ENCODE assay signal across 13 mouse cellular contexts in the genomic region with DNA sequence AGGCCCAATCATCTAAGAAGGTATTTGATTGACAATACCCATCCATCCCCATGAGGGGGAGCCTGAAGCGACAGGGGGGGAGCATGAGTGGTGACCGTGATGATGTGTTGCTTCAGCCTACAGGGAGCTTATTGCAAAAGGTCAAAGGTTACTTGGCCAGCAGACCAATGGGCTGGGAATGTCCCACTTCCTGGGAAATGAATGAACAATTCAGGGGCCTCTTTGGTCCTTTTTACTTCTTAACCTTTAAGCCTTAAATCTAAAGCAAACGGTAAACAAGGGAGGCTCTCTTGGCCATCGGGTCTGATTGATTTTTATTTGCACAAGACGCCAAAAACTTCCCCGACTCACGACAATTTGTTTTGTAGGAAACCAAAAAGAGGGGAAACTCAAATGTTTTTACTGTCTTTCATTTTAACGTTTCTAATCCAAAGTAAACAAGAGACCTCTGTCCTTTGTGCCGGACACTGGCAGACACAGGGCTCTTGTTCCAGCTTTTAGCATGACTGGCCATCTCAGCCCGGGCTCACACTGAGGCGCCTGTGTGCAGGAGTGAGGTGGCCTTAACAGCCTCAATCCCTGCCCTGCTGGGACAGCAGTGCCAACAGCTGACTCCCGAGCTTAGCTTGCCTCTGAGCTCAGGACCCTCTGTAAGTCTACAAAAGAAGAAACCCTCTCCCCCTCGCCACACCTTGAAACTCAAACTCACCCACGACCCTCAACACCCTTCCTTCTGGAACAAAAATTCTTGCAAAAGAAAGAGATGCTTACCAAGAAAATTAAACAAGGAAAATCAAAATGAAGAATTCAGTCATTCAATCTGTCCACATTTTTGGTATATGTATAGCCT. TPM values are rescaled to one million over a fixed set of nuclear protein-coding genes. Genes with fewer than 3 reads are reported as not detected.
DNase-seq lines count a peak whose midpoint lies in the region; ATAC-seq and TF ChIP-seq lines count a peak whose summit lies in the region.
"Had no signal": no experiment of that assay in that cellular context is flagged by ENCODE, and none has a peak within 500 bp of the region (broad histone marks: within the 10 kb centered on the region; RNA-seq: fewer than 3 reads in every experiment).

No protein-coding gene starts in this region.

- no peaks in the 10 kb centered on the region for H3K36me3 ChIP-seq in intestine, embryonic 14.5 days (ENCODE audit: control insufficient read depth, insufficient read depth, low read length)
- H3K36me3 ChIP-seq in intestine, embryonic 15.5 days = no peaks in the 10 kb centered on the region
- H3K36me3 ChIP-seq in limb, embryonic 14.5 days (ENCODE audit: control insufficient read depth, insufficient read depth, low read length) = no peaks in the 10 kb centered on the region
- H3K36me3 ChIP-seq in limb, embryonic 10.5 days = no peaks in the 10 kb centered on the region
- H3K36me3 ChIP-seq: limb, embryonic 13.5 days had no signal

- no peaks in the 10 kb centered on the region for H3K27me3 ChIP-seq in intestine, embryonic 14.5 days (replicated peaks; ENCODE audit: control insufficient read depth, insufficient read depth, low read length)
- no peaks in the 10 kb centered on the region for H3K27me3 ChIP-seq in intestine, embryonic 15.5 days (replicated peaks)
- no peaks in the 10 kb centered on the region for H3K27me3 ChIP-seq in limb, embryonic 14.5 days (ENCODE audit: control insufficient read depth, insufficient read depth, low read length)
- no peaks in the 10 kb centered on the region for H3K27me3 ChIP-seq in limb, embryonic 10.5 days (ENCODE audit: low read depth, poor library complexity, severe bottlenecking)
- H3K27me3 ChIP-seq: limb, embryonic 13.5 days had no signal

- no peak for ATAC-seq in intestine, embryonic 14.5 days (replicated peaks; ENCODE audit: low FRiP score, low TSS enrichment, low read depth)
- no peak for ATAC-seq in intestine, embryonic 15.5 days
- no peak for ATAC-seq in limb, embryonic 14.5 days (ENCODE audit: low FRiP score, low read depth)

- H3K9me3 ChIP-seq in intestine, embryonic 14.5 days (ENCODE audit: control insufficient read depth, low read length) = no peaks in the 10 kb centered on the region
- no peaks in the 10 kb centered on the region for H3K9me3 ChIP-seq in intestine, embryonic 15.5 days
- H3K9me3 ChIP-seq in limb, embryonic 14.5 days (ENCODE audit: control insufficient read depth, low read length) = no peaks in the 10 kb centered on the region
- H3K9me3 ChIP-seq in limb, embryonic 10.5 days (replicated peaks) = no peaks in the 10 kb centered on the region
- H3K9me3 ChIP-seq: limb, embryonic 13.5 days had no signal

- H3K4me2 ChIP-seq in intestine, embryonic 14.5 days (ENCODE audit: low read length) = no peak overlapping the region
- H3K4me2 ChIP-seq in intestine, embryonic 15.5 days (replicated peaks) = no peak overlapping the region
- H3K4me2 ChIP-seq in limb, embryonic 14.5 days (replicated peaks; ENCODE audit: low read depth, low read length, severe bottlenecking) = no peak overlapping the region
- H3K4me2 ChIP-seq: limb, embryonic 13.5 days had no signal

- H3K4me3 ChIP-seq in intestine, embryonic 14.5 days (ENCODE audit: low read depth, low read length) = no peak overlapping the region
- no peak overlapping the region for H3K4me3 ChIP-seq in intestine, embryonic 15.5 days (replicated peaks)
- no peak overlapping the region for H3K4me3 ChIP-seq in limb, embryonic 14.5 days (replicated peaks; ENCODE audit: low read length)
- H3K4me3 ChIP-seq in limb, embryonic 10.5 days = no peak overlapping the region
- H3K4me3 ChIP-seq: limb, embryonic 13.5 days had no signal

- peaks cover 7% of the 10 kb centered on the region; the same call in 1 of the 2 replicates for H3K4me1 ChIP-seq in intestine, embryonic 14.5 days (replicated peaks; ENCODE audit: control insufficient read depth, insufficient read depth, low read length)
- H3K4me1 ChIP-seq in intestine, embryonic 15.5 days (replicated peaks) = no peaks in the 10 kb centered on the region
- no peaks in the 10 kb centered on the region; the same call in none of the 2 replicates for H3K4me1 ChIP-seq in limb, embryonic 14.5 days (ENCODE audit: control insufficient read depth, insufficient read depth, low read length)
- no peaks in the 10 kb centered on the region for H3K4me1 ChIP-seq in limb, embryonic 10.5 days

- no peak overlapping the region for H3K9ac ChIP-seq in intestine, embryonic 14.5 days (ENCODE audit: low read length)
- H3K9ac ChIP-seq in intestine, embryonic 15.5 days = no peak overlapping the region
- no peak overlapping the region for H3K9ac ChIP-seq in limb, embryonic 14.5 days (ENCODE audit: low read depth, low read length, severe bottlenecking)
- H3K9ac ChIP-seq: limb, embryonic 13.5 days had no signal

- H3K27ac ChIP-seq in intestine, embryonic 14.5 days (ENCODE audit: low read depth) = no peak overlapping the region
- H3K27ac ChIP-seq in intestine, embryonic 15.5 days = no peak overlapping the region
- H3K27ac ChIP-seq in limb, embryonic 14.5 days (replicated peaks; ENCODE audit: low read depth, low read length) = 0 out of 2 replicates have a peak overlapping the region, but pooled peaks have one; percentile 14
- no peak overlapping the region for H3K27ac ChIP-seq in limb, embryonic 10.5 days
- H3K27ac ChIP-seq: limb, embryonic 13.5 days had no signal

- WGBS in intestine, embryonic 14.5 days = 46% methylated on average over 14 of the region's 14 CpGs
- 38% methylated on average over 14 of the region's 14 CpGs for WGBS in intestine, embryonic 15.5 days
- 62% methylated on average over 14 of the region's 14 CpGs for WGBS in limb, embryonic 14.5 days
- WGBS in limb, embryonic 10.5 days = 74% methylated on average over 14 of the region's 14 CpGs

- peak; percentile 24 for DNase-seq in cerebellum, adult 9-11 months
- DNase-seq in cerebellum, adult 18-20 months = no peak
- DNase-seq in intestine, embryonic 14.5 days (ENCODE audit: low spot score) = peak; percentile 48
- DNase-seq in limb, embryonic 14.5 days (ENCODE audit: low spot score) = no peak
- no peak for DNase-seq in limb, embryonic 10.5 days (ENCODE audit: low spot score)
- DNase-seq in embryo, embryonic 9.5 days (ENCODE audit: extremely low spot score) = peak; percentile 27
- DNase-seq in urinary bladder, postnatal 14 days (ENCODE audit: low spot score) = no peak
- DNase-seq: cerebellum, adult 11 months; lung, postnatal 10 days; right cerebral cortex, postnatal 25 days; thymus, adult 18-20 months had no signal

- no peak for TF ChIP-seq POLR2A in limb, embryonic 14.5 days (IDR thresholded peaks at IDR 0.05; ENCODE audit: borderline replicate concordance, extremely low read depth, insufficient read depth, insufficient read length)

RNA-seq across cellular contexts. Expression of a gene that starts 8.7 kb away (rescaled TPM):
- 6.8 and 7.3 TPM in 2 replicates for polyA plus RNA-seq in intestine, embryonic 14.5 days (2014; fragmentation: Nextera tagmentation; extraction: Ambion mirVana)
- 6.3 and 6.5 TPM in 2 replicates for polyA plus RNA-seq in intestine, embryonic 15.5 days (2015; fragmentation: Nextera tagmentation; extraction: Ambion mirVana)
- polyA plus RNA-seq in limb, embryonic 14.5 days (2012; rRNA removed) = 2.7 and 3.8 TPM in 2 replicates
- 3.1 and 3.3 TPM in 2 replicates for polyA plus RNA-seq in limb, embryonic 14.5 days (2014; fragmentation: Nextera tagmentation; extraction: Ambion mirVana)
- 0.43 and 1.1 TPM in 2 replicates for polyA plus RNA-seq in limb, embryonic 10.5 days (2016; fragmentation: Nextera tagmentation; extraction: Ambion mirVana)

Comparison
In these comparisons a context has a peak if more than half of its experiments do, and no peak if none do; other contexts are left out.
1. DNase-seq: peak in cerebellum, adult 9-11 months (single experiment), intestine, embryonic 14.5 days (single experiment) and embryo, embryonic 9.5 days (single experiment); none in cerebellum, adult 18-20 months (0 of 2), limb, embryonic 14.5 days (single experiment), limb, embryonic 10.5 days (single experiment) and urinary bladder, postnatal 14 days (single experiment).